Mouse (Mus musculus) embryonic fibroblast, embryonic 13.5 days (primary cell): ENCODE data around the gene Igfbpl1.

Source experiments
- CTCF ChIP-seq: IDR thresholded peaks from 2 replicates; pipeline ENCODE4 v1.5.1; 2011; ENCODE audit warnings: mild to moderate bottlenecking, control low read depth, low read length, moderate library complexity, borderline replicate concordance; ENCODE audit not compliant: insufficient read depth
- POLR2A ChIP-seq: IDR thresholded peaks from 2 replicates; pipeline ENCODE4 v1.6.1; 2011; ENCODE audit warnings: low read depth, mild to moderate bottlenecking, control low read depth, low read length, moderate library complexity

DNA sequence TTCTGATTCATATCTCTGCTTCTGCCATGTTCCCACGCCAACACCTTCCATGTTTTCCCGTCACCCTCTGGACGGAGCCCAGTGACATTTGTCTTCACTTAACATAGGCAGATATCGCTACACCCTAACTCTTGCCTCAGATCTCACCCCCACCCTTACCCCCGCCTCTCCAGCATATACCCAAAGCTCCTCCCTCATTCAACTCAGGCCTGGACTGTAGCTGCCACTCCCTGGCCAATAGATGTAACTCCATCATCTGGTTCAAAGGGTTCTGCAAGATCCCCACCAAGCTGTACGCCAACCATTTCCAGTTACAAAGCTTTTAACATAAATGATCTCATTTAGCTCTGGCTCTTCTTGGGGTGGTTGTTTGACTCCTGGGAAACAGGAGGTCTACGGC is 59.9 kb downstream of the Igfbpl1 start:
- TF ChIP-seq POLR2A (no peak), CTCF (no peak)
